Mouse (Mus musculus) urinary bladder, postnatal 4 days (tissue): ENCODE results near the gene Dnajc14.
A peak's percentile ranks its signal among the peaks of the same experiment; 100 is the strongest.

ENCODE experiments used
- DNase-seq, 2 experiments: peaks; one replicate each; pipeline ENCODE4 v3.0.0; 2021 to 2022; ENCODE audit warnings: low spot score in 2 of 2

Dnajc14 gene

GRCm38 (mm10) chr10:128803771-128804270 is at the start of gene Dnajc14:
Gene Dnajc14 (plus strand): TSS chr10:128804062.
- peak; percentile 66 to 68 for DNase-seq

- no peak for DNase-seq
Observed at GRCm38 (mm10) chr10:128772895-128773294, 31.0 kb upstream of the Dnajc14 start.

- no peak for DNase-seq
Observed at GRCm38 (mm10) chr10:128773685-128774084, 30.2 kb upstream of the Dnajc14 start.

GRCm38 (mm10) chr10:128778441-128778840 is 25.4 kb upstream of the Dnajc14 start:
- DNase-seq, result no peak

GRCm38 (mm10) chr10:128779011-128779795 is 24.7 kb upstream of the Dnajc14 start:
- peak; percentile 76 to 86 for DNase-seq

GRCm38 (mm10) chr10:128780200-128780599 is 23.7 kb upstream of the Dnajc14 start:
- no peak for DNase-seq

- no peak for DNase-seq
Observed at GRCm38 (mm10) chr10:128790398-128791124, 13.3 kb upstream of the Dnajc14 start, which contains the start of gene Mmp19. Gene Mmp19 (plus strand): TSS chr10:128790910.

GRCm38 (mm10) chr10:128792041-128792440 is 11.8 kb upstream of the Dnajc14 start:
- no peak for DNase-seq

- DNase-seq, result no peak
Observed at GRCm38 (mm10) chr10:128793258-128793657, 10.6 kb upstream of the Dnajc14 start.

- no peak for DNase-seq
Observed at GRCm38 (mm10) chr10:128794391-128794790, 9.5 kb upstream of the Dnajc14 start.

GRCm38 (mm10) chr10:128795581-128795980 is 8.3 kb upstream of the Dnajc14 start:
- DNase-seq, result no peak

- peak in 1 of 2 experiments; percentile 51 for DNase-seq
Observed at GRCm38 (mm10) chr10:128798676-128799075, 5.2 kb upstream of the Dnajc14 start.

GRCm38 (mm10) chr10:128801981-128802495 is 1.8 kb upstream of the Dnajc14 start:
- peak in 1 of 2 experiments; percentile 56 for DNase-seq

- DNase-seq, result peak in 1 of 2 experiments; percentile 45
Observed at GRCm38 (mm10) chr10:128802956-128803355, 906 bp upstream of the Dnajc14 start.

- DNase-seq, result peak in 1 of 2 experiments; percentile 54
Observed at GRCm38 (mm10) chr10:128803361-128803760, 501 bp upstream of the Dnajc14 start.

GRCm38 (mm10) chr10:128804271-128805091 is 619 bp downstream of the Dnajc14 start, which contains the start of gene Tmem198b:
Gene Tmem198b (minus strand): TSS chr10:128804370.
- DNase-seq, result peak; percentile 58 to 73

GRCm38 (mm10) chr10:128805092-128806000 is 1.5 kb downstream of the Dnajc14 start:
- peak; percentile 95 to 97 for DNase-seq

GRCm38 (mm10) chr10:128806086-128806485 is 2.2 kb downstream of the Dnajc14 start:
- peak in 1 of 2 experiments; percentile 47 for DNase-seq

- peak in 1 of 2 experiments; percentile 49 for DNase-seq
Observed at GRCm38 (mm10) chr10:128807018-128807417, 3.2 kb downstream of the Dnajc14 start.

- no peak for DNase-seq
Observed at GRCm38 (mm10) chr10:128817033-128817432, 13.2 kb downstream of the Dnajc14 start, which contains the start of gene Sarnp. Gene Sarnp (plus strand): TSS chr10:128817333.
